Mouse (Mus musculus) kidney, adult 10 weeks (tissue): Measurements from ENCODE around the gene Tespa1. TPM values are rescaled to one million over a fixed set of nuclear protein-coding genes. Genes with fewer than 3 reads are reported as not detected.

Experiments
- polyA plus RNA-seq: library from polyadenylated mRNA; stranded (reverse); fragments of 350-450 nt; fragmentation: Illumina TruSeq; extraction: RNeasy Lipid Tissue Mini Kit (QIAGEN cat#74804); gene quantifications from one replicate; pipeline ENCODE4 v1.2.3, GENCODE M21; 2014; ENCODE audit warnings: low read depth, low replicate concordance

The Tespa1 gene
- polyA plus RNA-seq, result not detected

GRCm38 (mm10) chr10:130322637-130323036 lies at the start of gene Tespa1:
Gene Tespa1 (plus strand): TSS chr10:130322870.

DNA sequence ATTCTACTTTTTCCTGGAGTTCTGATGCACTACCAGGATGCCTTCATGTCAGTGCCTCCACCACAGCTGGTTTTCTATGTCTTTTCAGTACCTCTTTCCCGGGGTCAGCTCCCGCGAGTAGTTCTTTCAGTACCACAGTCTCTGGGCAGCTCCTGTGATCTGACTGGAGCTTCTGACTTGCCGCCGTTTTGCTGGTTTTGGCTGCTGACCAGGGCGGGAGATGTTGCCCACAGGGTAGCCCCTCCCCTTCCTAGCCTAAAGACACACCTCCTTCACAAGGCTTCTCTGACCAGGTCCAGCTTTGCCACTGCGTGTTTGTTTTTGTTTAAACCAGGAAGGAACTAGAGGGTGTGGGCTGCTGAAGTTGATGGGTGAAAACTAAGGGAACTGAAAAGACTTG lies 42.6 kb upstream of the Tespa1 start, which contains the start of gene Neurod4:
Gene Neurod4 (minus strand): TSS at position 175 of the 400 bp plus-strand sequence.

DNA sequence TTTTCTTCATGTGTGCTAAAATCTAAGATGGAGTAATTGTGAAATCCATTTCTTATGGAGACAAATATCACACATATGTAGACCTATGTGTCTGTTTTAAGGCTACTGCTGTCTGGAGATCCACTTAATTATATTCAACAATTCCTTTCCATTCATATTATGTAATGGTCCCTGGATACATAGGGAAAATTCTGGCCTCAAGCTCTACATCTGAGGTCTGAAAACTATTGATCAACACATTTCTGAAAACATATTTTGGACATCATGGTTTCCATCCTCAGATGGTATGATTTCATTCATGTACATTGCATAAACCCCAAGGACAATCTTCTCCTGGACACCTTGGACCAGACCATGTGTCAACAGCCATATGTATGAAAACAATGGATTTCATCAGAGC lies 71.6 kb downstream of the Tespa1 start, which contains the start of gene Vmn2r84:
Gene Vmn2r84 (minus strand): TSS at position 101 of the 400 bp plus-strand sequence.

Other genes starting within 250 kb of the Tespa1 start
- gene Olfr823, start 207.5 kb upstream of the Tespa1 start, polyA plus RNA-seq, result not detected
- not detected for gene Olfr824, start 192.9 kb upstream of the Tespa1 start, polyA plus RNA-seq
- not detected for gene Olfr825, start 156.1 kb upstream of the Tespa1 start, polyA plus RNA-seq
- gene Olfr826, start 138.7 kb upstream of the Tespa1 start, polyA plus RNA-seq, result not detected
- gene Olfr827, start 108.5 kb upstream of the Tespa1 start, polyA plus RNA-seq, result not detected
- not detected for gene Neurod4, start 42.6 kb upstream of the Tespa1 start, polyA plus RNA-seq
- not detected for gene Vmn2r84, start 71.5 kb downstream of the Tespa1 start, polyA plus RNA-seq
- not detected for gene Vmn2r85, start 106.8 kb downstream of the Tespa1 start, polyA plus RNA-seq
- gene Vmn2r86, start 133.2 kb downstream of the Tespa1 start, polyA plus RNA-seq, result not detected
- gene Vmn2r87, start 174.5 kb downstream of the Tespa1 start, polyA plus RNA-seq, result not detected